Mouse (Mus musculus) gastrocnemius, adult 18-20 months (tissue): ENCODE measurements around the gene Agpat2. TPM values are rescaled to one million over a fixed set of nuclear protein-coding genes. Genes with fewer than 3 reads are reported as not detected.

Experiments
- DNase-seq: peaks from one replicate; pipeline ENCODE4 v3.0.0; 2021; ENCODE audit warnings: low spot score
- total RNA-seq, 2 experiments: library from RNA; stranded (reverse); gene quantifications; 2 replicates each; pipeline ENCODE4 v1.2.3; 2021

Agpat2 gene
- total RNA-seq, 2 experiments from 2014 or later, result 6.3 to 7.5 TPM

DNA sequence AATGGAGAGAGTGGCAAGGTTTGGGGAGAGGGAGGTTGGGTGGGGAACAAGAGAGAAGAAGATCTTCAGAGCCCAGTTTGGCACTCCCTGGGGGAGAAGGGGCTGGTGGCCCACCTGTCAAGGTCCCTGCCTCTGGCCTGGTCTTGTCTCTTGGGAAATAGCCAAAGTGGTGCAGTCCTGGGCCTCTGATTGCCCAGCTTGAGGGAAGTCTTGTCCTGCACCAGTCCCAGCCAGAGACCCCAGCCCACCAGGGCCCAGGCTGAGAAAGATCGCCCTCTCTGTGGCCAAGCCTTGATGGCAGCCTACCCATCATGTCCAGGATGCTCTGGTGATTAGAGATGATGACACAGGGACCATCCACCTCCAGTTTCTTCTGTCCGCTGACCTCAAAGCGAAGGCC is 7.3 kb downstream of the Agpat2 start:
- no peak for DNase-seq

DNA sequence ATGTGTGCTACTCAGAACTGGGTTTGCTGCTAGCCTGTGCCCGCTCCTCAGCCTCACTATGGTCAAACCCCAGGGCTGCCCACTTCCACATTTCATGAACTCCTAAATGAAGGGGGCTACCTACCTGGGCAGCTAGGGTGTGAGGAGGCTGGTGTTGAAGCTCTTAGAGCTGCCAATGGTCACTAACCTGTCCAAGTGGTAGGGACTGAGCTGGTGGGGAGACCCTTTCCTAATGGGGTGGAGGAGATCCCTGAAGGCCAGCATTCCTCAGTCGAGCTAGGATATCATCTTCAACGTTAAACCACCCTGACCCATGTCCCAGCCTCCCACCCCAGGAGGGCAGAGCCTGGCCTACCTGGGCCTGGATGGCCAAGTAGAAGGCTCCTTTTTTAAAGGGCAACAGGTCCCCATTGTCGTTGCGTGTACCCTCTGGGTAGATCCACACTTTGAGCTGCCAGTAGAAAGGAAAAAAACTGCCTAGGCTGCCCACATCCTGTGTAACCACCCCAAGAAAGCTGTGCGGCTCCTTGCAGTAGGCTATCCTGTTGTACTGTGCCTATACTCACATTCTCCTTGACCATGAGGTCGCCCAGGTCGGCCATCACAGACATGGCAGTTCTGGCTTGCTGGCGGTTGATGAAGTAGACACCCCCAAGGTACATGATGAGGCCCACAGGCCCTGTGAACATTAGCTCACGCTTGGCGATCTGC is 8.3 kb downstream of the Agpat2 start:
- no peak for DNase-seq

DNA sequence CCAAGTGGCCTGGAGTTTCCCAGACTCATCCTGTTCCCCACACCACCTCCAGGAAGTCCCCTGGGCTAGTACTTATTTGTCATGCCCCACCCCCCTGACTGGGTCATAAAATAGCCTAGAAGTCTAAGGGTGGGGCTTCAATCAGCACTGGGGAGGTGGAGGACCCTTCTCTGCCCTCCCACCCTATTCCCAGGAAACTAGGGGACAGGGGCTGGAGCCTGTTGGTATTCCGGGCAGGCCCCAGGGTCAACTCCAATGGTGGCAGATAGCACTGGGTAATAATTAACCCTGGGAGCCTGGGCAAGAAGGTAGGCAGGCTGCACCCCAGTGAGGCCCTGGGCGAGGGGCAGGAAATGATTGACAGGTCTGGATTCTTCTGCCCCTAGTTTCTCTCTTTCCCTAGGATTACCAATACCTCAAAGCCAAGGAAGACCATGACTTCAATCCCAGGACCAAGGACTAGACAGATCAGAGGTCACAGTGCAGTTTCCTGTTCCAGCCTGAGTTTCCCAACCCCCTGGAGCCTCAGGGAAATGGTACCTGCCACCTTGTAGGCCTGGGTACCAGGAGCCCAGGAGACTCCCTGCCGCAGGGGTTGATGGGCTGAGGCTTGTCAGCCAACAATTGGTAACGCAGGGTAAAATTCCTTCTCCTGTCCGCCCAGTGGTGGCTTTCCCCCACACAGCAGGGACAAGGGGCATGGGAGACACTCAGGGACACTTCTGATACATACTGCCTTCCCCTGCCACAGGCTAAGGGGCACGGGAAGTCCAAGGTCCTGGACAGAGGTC is 9.1 kb downstream of the Agpat2 start:
- no peak for DNase-seq

DNA sequence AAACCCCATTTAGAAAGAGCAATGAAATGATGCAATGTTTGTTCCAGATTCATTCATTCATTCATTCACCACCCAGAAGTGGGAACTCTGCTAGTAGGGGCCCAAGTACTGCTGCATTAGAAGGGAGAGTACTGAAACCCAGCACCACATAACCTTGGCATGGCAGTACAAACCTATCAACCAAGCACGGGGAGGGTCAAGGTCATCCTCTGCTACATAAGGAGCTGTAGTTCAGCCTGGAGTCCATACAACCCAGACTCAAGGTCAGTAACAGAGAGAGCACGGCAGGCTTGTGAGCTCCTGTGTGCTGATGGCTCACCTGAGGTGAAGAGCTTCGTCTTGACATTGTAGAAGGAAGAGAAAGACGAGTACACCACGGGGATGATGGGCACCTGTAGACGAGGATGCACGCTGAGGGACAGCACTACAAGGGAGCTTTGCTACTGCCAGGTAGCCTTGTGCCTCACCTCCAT is 9.7 kb downstream of the Agpat2 start:
- no peak for DNase-seq

DNA sequence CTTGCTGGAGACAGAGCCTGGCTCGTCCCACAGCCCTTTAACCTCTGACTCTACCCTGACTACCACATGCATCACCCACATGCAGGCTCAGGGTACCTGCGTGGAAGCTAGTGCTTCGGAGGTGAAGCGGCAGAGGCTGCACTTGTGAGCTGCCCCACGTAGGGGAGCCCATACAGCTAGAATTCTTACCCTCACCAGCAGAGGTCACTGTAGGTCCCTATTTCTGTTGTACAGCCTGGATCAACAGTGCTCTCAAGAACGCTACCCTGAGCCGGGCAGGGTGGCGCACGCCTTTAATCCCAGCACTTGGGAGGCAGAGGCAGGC is 10.2 kb downstream of the Agpat2 start:
- peak; percentile 75 for DNase-seq

DNA sequence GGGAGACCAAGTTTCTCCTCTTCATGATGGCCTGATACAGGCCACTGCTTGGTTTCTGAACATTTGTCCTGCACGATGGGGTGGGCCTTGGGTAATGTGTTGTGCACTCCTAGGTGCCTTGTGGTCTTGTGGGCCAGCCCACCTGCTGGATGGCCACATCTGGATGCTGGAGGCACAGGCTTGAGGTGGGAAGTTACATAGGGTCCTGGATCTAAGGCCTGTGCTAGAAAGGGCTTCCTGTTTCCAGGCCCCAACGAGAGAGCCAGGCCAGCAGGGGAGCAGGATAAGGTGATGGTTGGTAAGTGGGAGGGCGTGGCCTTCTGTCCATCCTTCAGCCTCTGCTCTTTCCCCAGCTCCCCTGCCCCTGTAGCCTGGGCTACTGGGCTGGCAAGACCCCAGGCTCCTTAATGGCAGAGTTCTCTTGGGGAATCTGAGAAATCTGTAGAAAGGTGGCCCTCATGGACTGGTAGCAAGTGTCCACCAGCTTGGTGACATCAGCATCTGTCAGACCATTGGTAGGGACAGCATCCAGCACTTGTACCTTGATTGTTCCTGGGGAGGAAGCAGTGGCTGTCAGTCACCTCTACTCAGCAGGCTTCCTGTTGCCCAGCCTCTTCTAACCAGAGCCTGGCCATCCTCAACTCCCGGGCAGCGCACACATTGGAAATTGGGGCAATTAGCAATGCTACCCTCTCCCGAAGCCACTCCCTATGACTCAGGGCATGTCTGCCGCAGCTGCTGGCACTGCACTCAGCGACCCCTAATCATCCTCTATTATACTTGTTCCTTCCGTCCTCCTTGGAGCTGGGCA is 10.8 kb downstream of the Agpat2 start:
- DNase-seq, result no peak

DNA sequence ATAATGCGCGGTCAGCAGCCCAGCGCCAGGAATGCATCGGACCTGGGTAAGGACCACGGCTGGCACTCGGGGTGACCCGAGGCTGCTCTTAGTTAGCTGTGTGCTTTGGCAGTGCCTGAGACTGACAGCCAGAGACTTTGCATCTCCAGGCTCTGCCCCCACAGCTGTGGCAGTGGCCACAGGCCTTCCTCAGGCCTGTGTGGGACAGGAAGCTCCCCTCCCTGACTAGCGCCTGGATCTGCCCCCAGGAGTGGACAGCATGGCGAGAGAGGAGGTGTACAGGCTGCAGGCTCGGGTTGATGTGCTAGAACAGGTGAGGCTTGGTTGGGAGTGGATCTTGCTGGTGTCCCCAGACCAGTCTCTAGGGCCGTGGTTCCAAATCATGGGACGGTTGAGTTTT is 12.8 kb downstream of the Agpat2 start:
- DNase-seq, result no peak

DNA sequence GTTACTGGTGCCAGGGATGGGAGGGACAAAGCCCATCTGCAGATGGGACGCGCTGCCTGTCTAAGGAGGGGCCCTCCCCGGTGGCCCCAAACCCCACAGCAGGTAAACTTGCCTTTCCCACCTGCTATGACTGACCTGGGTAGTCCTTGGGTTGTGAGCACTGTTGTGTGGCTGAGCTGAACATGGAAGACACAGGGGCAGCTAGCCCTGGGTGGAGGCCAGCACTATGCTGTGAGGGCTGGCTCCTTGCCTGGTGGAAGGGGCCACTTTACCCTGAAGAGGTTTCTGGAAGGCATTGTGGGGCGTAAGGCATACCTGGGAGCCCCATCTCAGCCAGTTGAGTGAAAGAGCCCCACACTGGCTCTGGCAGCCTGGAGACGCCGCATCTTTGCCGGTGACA is 13.3 kb downstream of the Agpat2 start:
- no peak for DNase-seq

DNA sequence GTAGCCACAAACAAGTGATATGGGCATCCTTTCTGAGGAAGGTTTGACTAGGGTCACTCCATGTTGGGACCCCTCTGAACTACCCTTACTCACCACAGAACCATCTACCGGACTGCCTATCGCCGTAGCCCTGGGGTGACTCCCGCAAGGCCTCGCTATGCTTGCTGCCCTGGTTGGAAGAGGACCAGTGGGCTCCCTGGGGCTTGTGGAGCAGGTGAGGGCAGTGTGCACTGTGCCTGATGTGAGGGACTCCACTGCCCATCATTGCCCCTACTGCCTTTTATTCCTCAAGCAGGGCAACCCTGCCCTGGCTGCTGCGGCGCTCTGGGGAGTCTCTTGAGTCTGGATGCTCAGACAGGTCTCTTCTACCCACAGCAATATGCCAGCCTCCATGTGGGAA is 13.9 kb downstream of the Agpat2 start:
- no peak for DNase-seq

DNA sequence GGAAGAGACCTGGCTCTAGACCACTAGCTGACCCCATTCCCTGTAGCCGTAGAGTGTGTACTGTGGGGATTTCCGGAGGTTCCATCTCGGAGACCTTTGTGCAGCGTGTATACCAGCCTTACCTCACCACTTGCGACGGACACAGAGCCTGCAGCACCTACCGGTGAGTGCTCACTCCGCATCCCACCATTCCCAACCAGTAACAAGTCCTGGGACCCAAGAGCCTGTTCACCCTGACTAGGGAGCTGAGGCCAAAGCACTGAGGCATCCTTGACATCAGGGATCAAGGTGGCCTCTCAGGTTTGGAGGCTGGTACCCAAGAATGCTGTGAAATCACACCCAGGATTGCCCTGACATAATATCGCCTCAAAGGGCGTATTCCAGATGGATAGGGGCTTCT is 14.9 kb downstream of the Agpat2 start:
- no peak for DNase-seq

DNA sequence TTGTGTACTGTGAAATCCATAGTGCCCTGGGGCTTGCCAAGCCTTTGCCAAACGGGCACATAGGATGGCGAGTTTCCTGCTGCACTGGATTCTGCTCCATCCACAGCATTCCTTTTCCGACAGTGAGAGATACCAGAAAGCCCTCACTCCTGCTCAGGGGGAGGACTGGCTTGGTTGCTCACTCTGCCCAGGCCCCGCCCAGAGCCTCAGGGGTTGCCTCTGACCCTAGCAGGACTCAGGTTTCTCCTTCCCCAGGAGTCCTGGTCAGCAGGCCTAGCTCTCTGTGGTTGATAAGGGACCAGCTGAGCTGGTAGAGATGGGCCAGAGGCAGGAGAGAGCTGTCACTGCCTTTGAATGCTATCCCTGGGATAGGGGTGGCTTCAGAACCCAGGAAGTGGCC is 15.6 kb downstream of the Agpat2 start:
- no peak for DNase-seq

DNA sequence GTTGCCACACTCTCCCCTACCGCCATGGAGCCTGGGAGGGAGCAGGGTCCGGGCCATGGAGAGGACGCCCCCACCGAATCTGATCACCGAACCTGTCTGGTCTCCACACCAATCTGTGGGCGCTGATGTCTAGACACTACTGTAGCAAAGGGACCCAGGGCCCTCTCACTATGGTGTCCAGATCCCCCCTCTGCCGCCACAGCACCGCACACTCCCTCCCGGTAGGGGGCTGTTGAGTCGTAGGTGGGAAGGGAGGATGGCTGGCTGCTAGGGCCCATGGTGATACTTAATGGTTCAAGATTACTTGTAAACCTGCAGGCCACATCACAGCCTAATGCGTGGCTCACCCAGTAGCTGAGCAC is 17.2 kb downstream of the Agpat2 start:
- no peak for DNase-seq

DNA sequence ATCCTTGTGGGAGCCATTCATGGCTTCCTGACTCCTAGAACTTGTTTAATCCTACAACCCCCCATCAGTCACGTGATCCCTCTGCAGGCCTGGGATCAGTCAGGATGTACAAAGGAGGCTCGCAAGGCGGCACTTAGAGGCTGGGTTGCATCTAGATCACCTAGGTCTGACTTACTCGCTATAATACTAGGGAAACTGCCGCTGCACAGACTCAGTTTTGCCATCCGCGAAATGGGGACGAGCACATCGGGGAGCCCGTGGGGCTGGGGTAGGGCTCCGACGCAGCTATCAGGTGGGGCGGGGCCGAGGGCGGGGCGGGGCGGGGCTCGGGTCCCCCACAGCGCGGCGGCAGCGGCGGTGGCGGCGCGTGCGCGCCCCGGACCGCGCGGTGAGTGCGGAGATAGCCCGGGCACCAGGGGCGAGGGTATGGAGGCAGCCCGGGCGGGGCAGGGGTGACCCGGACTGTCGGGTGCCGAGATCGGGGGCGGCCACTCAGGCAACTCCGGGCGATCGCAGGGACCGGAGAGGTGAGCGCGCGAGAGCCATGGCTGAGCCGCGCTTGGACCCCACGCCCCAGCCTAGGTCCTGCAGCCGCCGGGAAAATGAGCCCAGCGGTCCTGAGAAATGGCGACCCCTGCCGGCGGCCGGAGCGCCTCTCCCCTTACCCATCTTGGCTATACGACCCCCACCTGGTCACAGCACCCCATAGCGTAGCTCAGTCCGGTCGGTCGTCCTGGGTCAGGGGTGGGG is 17.7 kb downstream of the Agpat2 start, which contains the start of gene Gm20532:
Gene Gm20532 (plus strand): TSS at position 346 of the 750 bp plus-strand sequence.
- no peak for DNase-seq

DNA sequence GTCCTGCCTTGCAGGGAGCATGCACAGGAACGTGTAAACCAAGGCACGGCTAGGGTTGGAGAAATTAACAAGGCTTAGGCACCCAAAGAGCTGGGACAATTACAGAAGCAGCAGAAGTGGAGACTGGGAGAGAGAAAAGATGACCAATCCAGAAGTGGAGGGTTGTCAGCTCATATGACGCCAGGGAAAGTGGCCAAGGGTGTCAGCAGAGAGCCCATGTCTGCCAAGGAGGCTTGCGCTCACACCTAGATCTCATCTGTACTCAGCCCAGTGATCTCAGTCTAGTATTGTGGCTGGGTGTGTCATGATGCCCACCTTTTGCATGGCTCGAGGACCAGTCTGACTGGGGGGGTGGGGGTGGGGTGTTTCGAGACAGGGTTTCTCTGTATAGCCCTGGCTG is 18.5 kb downstream of the Agpat2 start:
- DNase-seq, result peak; percentile 54

DNA sequence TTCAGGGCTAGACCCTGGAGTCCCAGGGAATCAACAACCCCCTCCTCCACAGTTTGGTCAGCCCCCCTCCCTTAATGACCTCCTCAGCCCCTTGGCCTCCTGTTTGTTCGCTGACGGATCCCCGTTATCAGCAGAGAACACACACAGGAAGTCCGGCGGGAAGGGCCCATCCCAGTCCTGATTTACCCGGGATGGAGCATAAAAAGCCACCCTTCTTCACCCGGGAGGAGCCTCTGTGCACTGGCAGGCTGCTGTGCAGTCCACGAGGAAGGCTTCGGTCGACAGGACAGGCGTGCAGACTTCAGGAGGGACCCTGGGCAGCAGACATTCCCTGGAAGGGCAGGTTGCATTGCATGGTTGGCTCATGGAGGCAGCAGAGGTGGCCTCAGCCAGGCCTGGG is 20.6 kb downstream of the Agpat2 start:
- peak; percentile 46 for DNase-seq

DNA sequence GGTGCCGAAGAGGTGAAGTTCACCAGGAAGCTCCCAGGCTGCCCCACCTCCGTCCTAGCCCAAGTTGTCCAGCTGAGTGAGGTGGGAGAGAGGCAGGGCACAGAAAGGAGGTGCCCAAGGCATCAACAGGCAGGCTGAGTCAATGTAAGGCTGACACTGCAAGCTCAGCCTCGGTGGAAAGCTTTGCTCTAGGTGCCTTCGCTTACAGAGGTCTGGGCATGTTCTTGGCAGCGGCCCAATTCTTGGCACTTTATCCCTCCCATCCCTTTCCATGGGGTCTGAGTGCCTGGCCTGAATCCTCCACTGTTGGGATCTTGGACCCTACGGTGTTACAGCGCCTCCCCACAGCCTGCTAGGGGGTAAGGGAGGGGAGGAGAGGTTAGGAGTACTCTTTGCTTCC is 21.5 kb downstream of the Agpat2 start:
- no peak for DNase-seq

DNA sequence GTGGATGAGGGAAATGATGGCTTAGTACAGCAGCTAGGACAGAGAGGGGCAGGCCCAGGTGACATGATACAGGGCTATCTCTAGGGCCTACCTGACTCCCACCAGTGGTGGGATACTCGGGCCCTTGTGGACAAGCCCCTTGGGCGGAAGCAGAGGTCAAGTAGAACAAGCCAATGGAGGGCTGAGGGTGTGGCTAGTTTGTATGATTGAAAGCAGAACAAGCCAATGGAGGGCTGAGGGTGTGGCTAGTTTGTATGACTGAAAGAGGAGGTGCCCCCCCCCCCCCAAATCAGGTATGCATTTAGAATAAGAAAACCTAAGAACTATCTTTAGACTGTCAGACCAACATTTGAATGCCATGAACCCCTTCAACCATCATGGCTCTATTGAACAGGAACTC is 22.0 kb downstream of the Agpat2 start:
- DNase-seq, result no peak

DNA sequence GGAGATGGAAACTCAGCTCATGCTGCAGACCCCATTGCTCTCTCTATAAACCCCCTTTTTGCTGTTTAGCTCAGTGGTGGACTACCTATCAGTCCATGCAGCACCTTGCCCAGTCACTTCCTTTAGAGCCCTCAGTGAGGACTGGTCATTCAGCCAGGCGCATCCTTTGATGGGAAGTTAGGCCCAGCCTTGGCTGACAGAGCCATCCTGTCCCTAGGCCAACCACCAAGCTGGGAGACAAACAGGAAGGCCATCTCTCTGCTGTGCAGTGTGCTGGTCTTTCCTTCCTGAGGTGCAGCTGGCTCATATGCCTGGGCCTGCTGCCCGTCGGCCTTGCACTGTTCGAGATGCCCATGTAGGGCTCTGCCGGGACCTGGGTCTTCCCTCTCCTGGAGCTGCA is 23.5 kb downstream of the Agpat2 start:
- DNase-seq, result no peak

DNA sequence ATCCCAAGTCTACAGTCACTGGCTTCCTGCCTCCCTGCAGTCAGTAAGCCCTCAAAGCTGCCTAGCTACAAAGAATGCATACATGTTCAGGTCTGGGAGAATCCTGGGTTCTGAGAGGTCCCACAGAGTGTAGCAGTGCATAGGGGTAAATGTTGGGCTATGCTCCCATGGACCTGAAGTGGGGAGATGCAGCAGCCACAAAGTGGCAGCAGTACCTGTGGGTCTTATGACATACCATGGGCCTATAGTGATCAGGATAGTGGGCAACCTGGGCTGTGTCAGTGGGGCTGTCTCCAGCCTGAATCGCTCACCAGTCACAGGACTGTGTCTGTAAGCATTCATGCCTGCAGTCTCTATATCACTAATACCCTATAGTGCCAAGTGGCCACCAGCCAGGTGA is 24.5 kb downstream of the Agpat2 start, which contains the start of gene Egfl7:
Gene Egfl7 (plus strand): TSS at position 301 of the 400 bp plus-strand sequence.
- no peak for DNase-seq

DNA sequence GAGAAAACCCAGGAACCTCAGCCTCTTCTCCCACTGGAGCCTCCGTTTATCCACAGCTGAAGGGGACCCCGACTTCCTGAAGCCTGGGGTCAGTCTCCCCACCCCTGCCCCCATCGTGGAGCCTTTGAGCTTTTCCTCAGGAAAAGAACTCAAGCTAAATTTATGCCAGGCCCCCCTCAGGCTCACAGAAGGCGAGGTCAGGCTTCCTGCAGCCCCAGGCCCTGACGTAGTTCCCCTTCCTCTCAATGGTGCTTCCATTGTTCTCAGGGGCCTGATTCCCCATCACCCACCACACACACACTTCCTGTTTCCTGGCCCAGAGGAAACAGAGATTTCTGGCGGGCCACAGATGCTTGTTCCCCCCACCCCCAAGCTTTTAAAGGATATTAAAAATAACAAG is 25.8 kb downstream of the Agpat2 start:
- no peak for DNase-seq

DNA sequence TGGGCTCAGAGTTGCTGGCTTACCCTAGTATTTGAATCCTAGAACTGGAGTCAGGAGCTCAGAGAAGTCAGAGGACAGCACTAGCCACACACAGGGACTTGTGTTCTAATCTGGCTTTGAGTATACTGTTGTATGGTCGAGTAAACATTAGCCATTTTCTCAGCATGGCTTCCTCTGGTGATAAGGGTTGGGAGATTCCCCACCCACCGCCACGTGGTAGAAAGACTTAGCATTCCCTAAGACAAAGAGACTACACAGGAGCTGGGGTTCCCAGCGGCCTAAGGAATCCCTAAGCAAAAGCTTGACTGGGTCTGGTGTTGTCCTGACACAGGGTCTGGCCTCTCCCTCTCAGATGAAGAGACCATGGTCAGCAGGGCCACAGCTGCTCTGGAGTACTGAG is 27.8 kb downstream of the Agpat2 start:
- no peak for DNase-seq

DNA sequence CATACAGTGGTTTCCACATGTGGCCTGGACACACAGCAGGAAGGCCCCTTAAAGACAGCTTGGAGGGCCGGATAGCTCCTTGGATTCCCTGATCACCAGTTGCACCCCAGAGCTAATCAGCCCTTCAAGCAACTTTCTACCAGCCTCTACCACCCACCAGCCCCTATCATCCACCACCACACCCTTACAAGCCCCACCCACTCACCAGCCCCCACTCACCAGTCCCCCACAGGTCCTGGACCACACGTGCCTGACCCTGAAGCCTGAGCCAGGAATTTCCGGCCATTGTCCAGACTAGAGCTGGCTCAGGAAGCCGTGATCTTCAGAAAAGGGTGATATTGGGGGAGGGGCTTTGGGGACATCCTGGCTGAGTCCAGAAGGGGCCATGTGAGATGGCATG is 28.4 kb downstream of the Agpat2 start:
- DNase-seq, result no peak
